Mouse (Mus musculus) liver, embryonic 14.5 days (tissue): ENCODE results near the gene Gm45753.

Source experiments
- CTCF ChIP-seq: IDR thresholded peaks from 2 replicates; pipeline ENCODE4 v1.5.1; 2016; ENCODE audit warnings: antibody characterized with exemption, low read depth, control low read depth
- EP300 ChIP-seq: IDR thresholded peaks from 2 replicates; pipeline ENCODE4 v1.6.1; 2016; ENCODE audit warnings: antibody characterized with exemption, low read depth

- TF ChIP-seq CTCF (no peak), EP300 (no peak)
Measured at GRCm38 (mm10) chr8:45277453-45277852, 30.8 kb downstream of the Gm45753 start.
